Mouse (Mus musculus) heart, embryonic 14.5 days (tissue): Measurements from ENCODE around the gene Gm37240. TPM values are rescaled to one million over a fixed set of nuclear protein-coding genes. Genes with fewer than 3 reads are reported as not detected.

ENCODE experiments used
- ATAC-seq: fragments of 200-750 bp; cut with Nextera tagmentation; 2 replicates; pipeline ENCODE4 v1.8.0; 2017; ENCODE audit warnings: low read depth, moderate TSS enrichment; ENCODE audit not compliant: insufficient number of reproducible peaks, insufficient read depth, low FRiP score
- H3K27ac ChIP-seq, 2 experiments: fragments of 200-500 bp in 1 of 2; fragments of 300-500 bp in 1 of 2; sonication (generic) in 1 of 2; replicated peaks in 1 of 2; 2 replicates each; pipeline ENCODE4 v1.5.1; 2012 to 2014; ENCODE audit warnings: low read depth in 2 of 2, low read length in 2 of 2, control low read depth in 1 of 2, mild to moderate bottlenecking in 1 of 2, mixed read lengths in 1 of 2; ENCODE audit not compliant: control insufficient read depth in 1 of 2, insufficient read depth in 1 of 2
- H3K27me3 ChIP-seq: fragments of 300-500 bp; sonication (generic); 2 replicates; pipeline ENCODE4 v1.6.1; 2014; ENCODE audit warnings: mild to moderate bottlenecking, low read length, control low read depth; ENCODE audit not compliant: control insufficient read depth, insufficient read depth
- H3K36me3 ChIP-seq: fragments of 300-500 bp; sonication (generic); 2 replicates; pipeline ENCODE4 v1.6.1; 2014; ENCODE audit warnings: mild to moderate bottlenecking, control low read depth, low read length, mixed read lengths; ENCODE audit not compliant: control insufficient read depth, insufficient read depth
- H3K4me1 ChIP-seq, 2 experiments: fragments of 200-500 bp in 1 of 2; fragments of 300-500 bp in 1 of 2; sonication (generic) in 1 of 2; 2 replicates each; pipeline ENCODE4 v1.6.1; 2012 to 2014; ENCODE audit warnings: low read length in 2 of 2, control low read depth in 1 of 2, mixed read lengths in 1 of 2; ENCODE audit not compliant: control insufficient read depth in 2 of 2, insufficient read depth in 2 of 2
- H3K4me2 ChIP-seq: fragments of 300-500 bp; sonication (generic); 2 replicates; pipeline ENCODE4 v1.6.1; 2014; ENCODE audit warnings: mild to moderate bottlenecking, low read length
- H3K4me3 ChIP-seq, 2 experiments: fragments of 200-500 bp in 1 of 2; fragments of 300-500 bp in 1 of 2; sonication (generic) in 1 of 2; 2 replicates each; pipeline ENCODE4 v1.5.1; 2012 to 2014; ENCODE audit warnings: low read length in 2 of 2, mild to moderate bottlenecking in 2 of 2, control low read depth in 1 of 2, low read depth in 1 of 2, moderate library complexity in 1 of 2; ENCODE audit not compliant: control insufficient read depth in 1 of 2, insufficient read depth in 1 of 2
- H3K9ac ChIP-seq: fragments of 300-500 bp; sonication (generic); 2 replicates; pipeline ENCODE4 v1.6.1; 2014; ENCODE audit warnings: mild to moderate bottlenecking, low read length
- H3K9me3 ChIP-seq: fragments of 300-500 bp; sonication (generic); 2 replicates; pipeline ENCODE4 v1.6.1; 2016; ENCODE audit warnings: low read length, control low read depth; ENCODE audit not compliant: control insufficient read depth
- WGBS: fragments of 180-500 bp; shearing (Covaris S2); extraction: QIAGEN DNeasy Blood & Tissue Kit; methylation state at CpG from one replicate; pipeline ENCODE4 v1.1.7; 2014; 5-methylcytosine and 5-hydroxymethylcytosine counted together
- polyA plus RNA-seq: library from polyadenylated mRNA; unstranded; fragments of >200 nt; fragmentation: Nextera tagmentation; extraction: Ambion mirVana; gene quantifications from 2 replicates; pipeline ENCODE4 v1.2.1, GENCODE M21; 2014

Gene Gm37240
- polyA plus RNA-seq, 1 experiment from 2014 or later: 12.3 TPM

DNA sequence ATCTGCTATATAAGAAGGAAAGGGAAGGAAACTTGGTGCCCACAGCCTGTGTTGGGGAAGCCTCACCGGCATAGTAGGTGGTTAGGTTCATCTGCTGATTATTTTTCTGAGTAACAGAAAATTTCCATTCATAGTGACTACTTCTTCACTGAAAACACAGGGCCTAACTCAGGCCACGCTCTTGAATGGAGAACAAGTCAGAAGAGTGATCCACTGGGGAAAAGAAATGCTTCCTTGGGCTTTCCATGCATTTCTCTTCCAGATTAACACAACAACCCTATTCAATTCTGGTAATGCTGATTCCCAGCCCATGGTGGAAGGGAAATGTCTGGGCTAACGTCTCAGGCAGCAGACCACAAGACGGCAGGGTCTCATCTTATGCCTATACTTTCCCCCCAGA is 188.8 kb downstream of the Gm37240 start:
- no peak for ATAC-seq
- Histone ChIP-seq H3K27ac (no peak overlapping the region), H3K36me3 (no peaks in the 10 kb centered on the region), H3K27me3 (no peaks in the 10 kb centered on the region), H3K9me3 (no peaks in the 10 kb centered on the region), H3K4me1 (peaks cover 0 to 4% of the 10 kb centered on the region in 2 experiments; a peak in 1 of 4 replicates), H3K9ac (no peak overlapping the region), H3K4me2 (no peak overlapping the region), H3K4me3 (no peak overlapping the region)
- 77% methylated on average over 4 of the region's 4 CpGs for WGBS

GRCm38 (mm10) chr3:85695056-85695455 is 192.3 kb downstream of the Gm37240 start:
- WGBS: 93% methylated on average over 3 of the region's 3 CpGs
- Histone ChIP-seq H3K4me1 (no peaks in the 10 kb centered on the region), H3K27me3 (no peaks in the 10 kb centered on the region), H3K36me3 (no peaks in the 10 kb centered on the region), H3K9me3 (no peaks in the 10 kb centered on the region), H3K4me2 (no peak overlapping the region), H3K27ac (no peak overlapping the region), H3K9ac (no peak overlapping the region), H3K4me3 (no peak overlapping the region)
- no peak for ATAC-seq

DNA sequence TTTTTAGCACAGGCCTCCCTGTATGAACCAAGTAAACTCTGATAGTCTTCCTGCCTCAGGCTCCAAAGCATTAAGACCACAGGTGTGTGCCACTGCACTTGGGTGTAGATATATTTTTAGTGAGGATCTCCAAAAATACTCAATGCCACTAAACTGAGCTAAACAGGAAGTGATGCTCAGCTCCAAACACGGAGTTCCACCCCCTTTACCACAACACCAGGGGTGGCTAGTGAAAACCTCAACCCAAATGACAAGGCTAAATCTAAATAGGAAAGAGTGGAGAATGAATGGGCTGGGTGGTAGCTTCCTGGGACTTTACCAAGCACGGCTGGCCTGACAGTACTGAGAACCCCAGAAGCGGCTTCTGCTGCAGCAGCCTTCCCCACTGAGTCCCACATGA is 194.3 kb downstream of the Gm37240 start:
- Histone ChIP-seq H3K36me3 (no peaks in the 10 kb centered on the region), H3K9me3 (no peaks in the 10 kb centered on the region), H3K4me2 (no peak overlapping the region), H3K4me3 (no peak overlapping the region), H3K9ac (no peak overlapping the region), H3K27ac (no peak overlapping the region), H3K4me1 (no peaks in the 10 kb centered on the region), H3K27me3 (no peaks in the 10 kb centered on the region)
- WGBS: 41% methylated on average over 3 of the region's 3 CpGs
- no peak for ATAC-seq

- 76% methylated on average over 4 of the region's 4 CpGs for WGBS
- 0 out of 2 replicates have a peak, but pooled peaks cover 3% of the 10 kb centered on the region for H3K36me3 ChIP-seq
- ATAC-seq: no peak
- H3K27ac ChIP-seq: no peak overlapping the region
- no peaks in the 10 kb centered on the region for H3K27me3 ChIP-seq
- no peaks in the 10 kb centered on the region for H3K4me1 ChIP-seq
- no peaks in the 10 kb centered on the region for H3K9me3 ChIP-seq
- H3K4me2 ChIP-seq: no peak overlapping the region
- no peak overlapping the region for H3K4me3 ChIP-seq
- H3K9ac ChIP-seq: no peak overlapping the region
These were observed 196.2 kb downstream of the Gm37240 start for GRCm38 (mm10) chr3:85691134-85691533.

GRCm38 (mm10) chr3:85688341-85688740 is 199.0 kb downstream of the Gm37240 start:
- H3K27me3 ChIP-seq: no peaks in the 10 kb centered on the region
- 90% methylated on average over 14 of the region's 14 CpGs for WGBS
- H3K9me3 ChIP-seq: no peaks in the 10 kb centered on the region
- H3K4me2 ChIP-seq: no peak overlapping the region
- ATAC-seq: no peak
- H3K36me3 ChIP-seq: 0 out of 2 replicates have a peak, but pooled peaks cover 3% of the 10 kb centered on the region
- H3K4me3 ChIP-seq: no peak overlapping the region
- H3K27ac ChIP-seq: no peak overlapping the region
- H3K9ac ChIP-seq: no peak overlapping the region
- peaks cover 0 to 2% of the 10 kb centered on the region in 2 experiments; a peak in 1 of 4 replicates for H3K4me1 ChIP-seq

DNA sequence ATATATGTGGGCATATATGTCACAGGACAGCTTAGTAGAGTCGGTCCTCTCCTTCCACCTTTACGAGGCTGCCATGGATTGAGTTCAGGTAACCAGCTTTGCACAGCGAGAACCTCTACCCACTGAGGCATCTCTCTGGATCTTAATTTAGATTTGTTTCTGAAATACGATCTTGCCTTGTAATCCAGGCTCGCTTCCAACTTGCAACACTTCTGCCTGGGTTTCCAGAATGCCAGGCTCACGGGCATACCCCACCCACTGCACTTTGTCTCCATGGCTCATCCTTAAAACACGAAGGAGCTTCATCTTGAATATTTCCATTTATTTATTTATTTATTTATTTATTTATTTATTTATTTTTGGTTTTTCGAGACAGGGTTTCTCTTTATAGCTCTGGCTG is 202.0 kb downstream of the Gm37240 start:
- H3K27me3 ChIP-seq: no peaks in the 10 kb centered on the region

GRCm38 (mm10) chr3:85683618-85684017 is 203.7 kb downstream of the Gm37240 start:
- H3K27ac ChIP-seq: no peak overlapping the region
- 78% methylated on average over 5 of the region's 5 CpGs for WGBS
- no peak overlapping the region for H3K9ac ChIP-seq
- 0 out of 2 replicates have a peak, but pooled peaks cover 3% of the 10 kb centered on the region for H3K36me3 ChIP-seq
- H3K27me3 ChIP-seq: no peaks in the 10 kb centered on the region
- no peak overlapping the region for H3K4me3 ChIP-seq
- H3K9me3 ChIP-seq: no peaks in the 10 kb centered on the region
- H3K4me2 ChIP-seq: no peak overlapping the region
- H3K4me1 ChIP-seq: peaks cover 10 to 14% of the 10 kb centered on the region in 2 experiments
- ATAC-seq: no peak

More for the DNA sequence above, 202.0 kb downstream of the Gm37240 start:
- Histone ChIP-seq H3K4me3 (no peak overlapping the region), H3K36me3 (0 out of 2 replicates have a peak, but pooled peaks cover 3% of the 10 kb centered on the region), H3K9ac (no peak overlapping the region), H3K4me2 (no peak overlapping the region), H3K4me1 (peaks cover 5 to 7% of the 10 kb centered on the region in 2 experiments; a peak in 3 of 4 replicates), H3K27ac (no peak overlapping the region), H3K9me3 (no peaks in the 10 kb centered on the region)
- ATAC-seq: no peak
- WGBS: 80% methylated on average over 8 of the region's 8 CpGs

GRCm38 (mm10) chr3:85681136-85681535 is 206.2 kb downstream of the Gm37240 start:
- Histone ChIP-seq H3K27ac (no peak overlapping the region), H3K9me3 (no peaks in the 10 kb centered on the region), H3K27me3 (no peaks in the 10 kb centered on the region), H3K9ac (no peak overlapping the region), H3K4me2 (no peak overlapping the region), H3K36me3 (no peaks in the 10 kb centered on the region), H3K4me3 (no peak overlapping the region), H3K4me1 (peaks cover 13 to 14% of the 10 kb centered on the region in 2 experiments)
- ATAC-seq: no peak
- 86% methylated on average over 7 of the region's 7 CpGs for whole genome bisulfite sequencing
